Mouse (Mus musculus) heart, adult 9 months (tissue): ENCODE measurements at regions not wholly inside any gene's neighbourhood (a gene's known extent, or its start where the extent isn't known, plus 50 kb on each side); places are given as distances from the start of the nearest gene placed in this dataset.

Source experiments
- DNase-seq, 2 experiments: peaks; one replicate each; pipeline ENCODE4 v3.0.0; 2022; ENCODE audit warnings: low spot score in 2 of 2

- no peak for DNase-seq
Measured at GRCm38 (mm10) chr1:126917872-126918271, 87.3 kb upstream of the Nckap5 start.

- DNase-seq = no peak
Measured at GRCm38 (mm10) chr1:126916369-126916768, 85.8 kb upstream of the Nckap5 start.

GRCm38 (mm10) chr1:126911277-126912060 is 80.9 kb upstream of the Nckap5 start:
- DNase-seq = no peak

- DNase-seq = no peak
Measured at GRCm38 (mm10) chr1:126907417-126907816, 76.8 kb upstream of the Nckap5 start.

- no peak for DNase-seq
Measured at GRCm38 (mm10) chr1:126898484-126898883, 67.9 kb upstream of the Nckap5 start.

- no peak for DNase-seq
Measured at GRCm38 (mm10) chr1:126896895-126897294, 66.3 kb upstream of the Nckap5 start.

- DNase-seq = no peak
Measured at GRCm38 (mm10) chr1:126880801-126881200, 50.2 kb upstream of the Nckap5 start.
